Mouse (Mus musculus) G1E (cell line): ENCODE measurements around the gene Ppp1r27.

Source experiments
- CTCF ChIP-seq: IDR thresholded peaks from 2 replicates; pipeline ENCODE4 v1.5.1; 2012; ENCODE audit warnings: low read depth, low read length, inconsistent platforms, mixed read lengths
- POLR2AphosphoS5 ChIP-seq: IDR thresholded peaks from 2 replicates; pipeline ENCODE4 v1.6.1; 2012; ENCODE audit warnings: low read depth, low read length, inconsistent platforms; ENCODE audit not compliant: insufficient replicate concordance
- TAL1 ChIP-seq: conservative IDR thresholded peaks from 2 replicates; pipeline ENCODE4 v1.6.1; 2012; ENCODE audit warnings: low read depth, low read length, inconsistent platforms, mixed read lengths

DNA sequence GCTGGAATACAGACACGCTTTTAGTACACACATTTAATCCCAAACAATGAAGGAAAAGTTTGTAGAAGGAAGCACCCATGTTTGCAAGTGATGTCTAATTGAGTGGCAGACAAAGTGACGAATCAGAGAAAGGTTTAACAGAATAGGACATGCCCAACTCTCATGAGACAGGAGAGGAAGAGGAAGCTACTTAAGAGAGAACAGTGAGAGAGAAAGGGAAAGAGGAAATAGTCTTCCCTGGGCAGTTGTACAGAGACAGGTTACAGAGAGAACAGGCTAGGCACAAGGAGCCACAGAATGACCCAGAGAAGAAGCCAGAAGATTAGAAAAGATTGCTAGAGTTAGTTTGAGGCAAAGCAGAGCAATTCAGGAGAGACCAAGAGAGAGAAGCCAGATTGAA lies 25.0 kb downstream of the Ppp1r27 start:
- TF ChIP-seq POLR2AphosphoS5 (no peak), CTCF (no peak), TAL1 (no peak)
